Mouse (Mus musculus) B cell, adult (primary cell): ENCODE data around the gene Ercc2. TPM values are rescaled to one million over a fixed set of nuclear protein-coding genes. Genes with fewer than 3 reads are reported as not detected.

Experiments
- total RNA-seq: library from RNA; stranded (reverse); gene quantifications from 4 replicates; pipeline ENCODE4 v1.2.4, GENCODE M21; 2023; ENCODE audit not compliant: inconsistent age

The Ercc2 gene
- 66.6 to 74.4 TPM (median 69.9 TPM) in 4 replicates for total RNA-seq

GRCm38 (mm10) chr7:19381377-19382165 lies at the start of gene Ercc2:
TSS of gene Ercc2 (plus strand) at chr7:19382010.

DNA sequence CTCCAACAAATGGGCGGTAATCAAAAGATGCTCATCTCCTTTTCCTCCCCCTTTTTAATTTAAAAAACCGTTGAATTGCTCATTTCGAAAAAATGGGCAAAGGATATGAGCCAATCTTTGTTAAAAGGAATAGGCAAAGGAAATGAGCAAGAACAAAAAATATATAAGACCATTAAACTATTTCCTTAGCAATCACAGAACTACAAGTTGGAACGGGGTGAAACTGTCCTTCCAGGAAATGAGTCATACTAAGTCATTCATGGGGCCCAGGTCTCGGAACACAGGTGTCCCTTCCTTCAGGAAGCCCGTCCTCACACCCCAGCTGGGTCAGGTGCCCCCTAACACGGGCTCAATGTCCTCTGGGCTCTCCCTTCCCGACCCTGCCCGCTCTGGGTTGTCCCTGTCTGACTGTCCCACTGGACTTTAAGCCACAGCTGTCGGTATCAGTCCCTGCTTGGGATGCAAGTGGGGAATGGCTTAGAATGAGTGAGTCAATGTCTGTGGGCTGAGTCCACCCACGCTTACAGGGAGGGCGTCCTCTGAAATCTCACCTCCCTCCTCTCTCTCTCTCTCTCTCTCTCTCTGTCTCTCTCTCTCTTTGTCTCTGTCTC lies 37.5 kb upstream of the Ercc2 start, which contains the start of gene Ercc1:
Gene Ercc1 (plus strand): TSS at position 542 of the 611 bp plus-strand sequence.

DNA sequence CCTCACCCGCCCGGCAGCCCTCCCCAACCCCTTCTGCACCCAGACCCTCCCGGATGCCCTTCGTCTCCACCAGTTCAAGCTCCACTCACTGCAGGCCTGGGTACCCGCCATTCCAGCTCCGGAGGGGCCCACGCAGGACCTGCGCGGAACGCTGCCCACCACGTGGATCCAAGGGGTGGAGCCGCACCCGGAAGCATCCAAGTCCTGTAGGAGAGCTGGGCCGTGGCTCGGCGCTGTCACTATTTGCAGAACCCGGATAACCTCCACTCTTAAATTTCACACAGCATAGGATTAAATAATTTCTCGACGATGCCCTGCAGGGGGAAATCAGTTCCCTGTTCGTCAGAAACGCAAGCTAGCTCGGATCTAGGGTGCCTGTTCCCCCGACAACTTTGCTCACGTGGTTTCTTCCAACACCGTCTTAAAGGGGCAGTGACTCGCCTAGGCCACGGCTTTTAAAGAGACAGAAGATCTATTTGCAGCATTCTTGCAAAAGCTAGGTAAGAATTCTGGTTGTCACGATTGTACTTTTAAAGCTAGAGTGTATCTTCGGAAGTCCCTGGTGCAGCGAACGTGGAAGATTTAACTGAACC lies 22.4 kb upstream of the Ercc2 start, which contains the start of the genes Cd3eap and Ppp1r13l:
Gene Cd3eap (minus strand): TSS at position 185 of the 593 bp plus-strand sequence.
Gene Ppp1r13l (plus strand): TSS at position 451 of the 593 bp plus-strand sequence.

DNA sequence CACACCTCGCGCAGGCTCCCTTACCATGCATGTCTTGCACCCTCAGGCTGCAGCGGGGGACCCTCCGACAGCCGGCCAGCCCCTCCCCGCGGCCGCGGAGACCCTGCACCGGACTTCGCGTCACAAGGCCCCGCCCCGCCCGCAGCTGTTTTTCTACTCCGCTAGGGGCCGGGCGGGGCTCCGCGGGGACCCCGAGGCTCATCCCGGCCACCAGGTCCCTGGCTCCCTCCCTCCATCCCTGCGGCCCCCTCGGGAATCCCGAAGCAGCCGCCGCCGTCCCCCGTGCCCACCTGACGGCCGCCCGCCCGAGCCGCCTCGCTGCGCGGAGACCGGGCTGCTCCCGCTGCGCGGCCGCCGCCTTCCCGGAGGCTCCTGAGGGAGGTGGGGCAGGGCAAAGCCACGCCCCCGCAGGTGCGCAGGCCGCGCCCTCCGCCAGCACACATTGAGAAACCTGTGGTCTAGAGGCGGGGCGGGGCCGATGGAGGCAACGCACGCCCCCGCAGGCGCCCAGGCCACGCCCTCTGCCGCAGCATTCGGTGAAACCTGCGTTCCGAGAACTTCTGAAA lies 22.0 kb downstream of the Ercc2 start, which contains the start of gene Klc3:
Gene Klc3 (minus strand): TSS at position 374 of the 566 bp plus-strand sequence.

GRCm38 (mm10) chr7:19404476-19404875 lies 22.7 kb downstream of the Ercc2 start, which contains the start of gene Ckm:
TSS of gene Ckm (plus strand) at chr7:19404776.

Other genes with a start within 250 kb of the Ercc2 start
- gene Qpctl, start 232.7 kb upstream of the Ercc2 start, total RNA-seq, result 10.1 to 12.4 TPM (median 10.5 TPM) in 4 replicates
- gene Snrpd2, start 232.3 kb upstream of the Ercc2 start, total RNA-seq, result 91.1 to 103 TPM (median 97.6 TPM) in 4 replicates
- not detected in 4 replicates for gene Gipr, start 215.9 kb upstream of the Ercc2 start, total RNA-seq
- 20.8 to 29.3 TPM (median 27.0 TPM) in 4 replicates for gene Eml2, start 205.6 kb upstream of the Ercc2 start, total RNA-seq
- gene Gpr4, start 169.5 kb upstream of the Ercc2 start, total RNA-seq, result 0.16 TPM in 1 of 4 replicates, not detected in the others
- gene Opa3, start 153.7 kb upstream of the Ercc2 start, total RNA-seq, result 46.7 to 54.6 TPM (median 48.7 TPM) in 4 replicates
- 349 to 378 TPM (median 355 TPM) in 4 replicates for gene Vasp, start 110.2 kb upstream of the Ercc2 start, total RNA-seq
- 0.64 TPM in 1 of 4 replicates, not detected in the others for gene Ppm1n, start 101.9 kb upstream of the Ercc2 start, total RNA-seq
- gene Rtn2, start 99.4 kb upstream of the Ercc2 start, total RNA-seq, result 0.24 TPM in 1 of 4 replicates, not detected in the others
- gene Fosb, start 72.0 kb upstream of the Ercc2 start, total RNA-seq, result 2,334 to 3,047 TPM (median 2,835 TPM) in 4 replicates
- gene Ercc1, start 37.2 kb upstream of the Ercc2 start, total RNA-seq, result 66.5 to 73.8 TPM (median 68.8 TPM) in 4 replicates
- 6.2 to 8.3 TPM (median 7.5 TPM) in 4 replicates for gene Cd3eap, start 22.5 kb upstream of the Ercc2 start, total RNA-seq
- gene Ppp1r13l, start 22.3 kb upstream of the Ercc2 start, total RNA-seq, result 0.54 to 2.1 TPM (median 0.86 TPM) in 4 replicates
- gene Klc3, start 22.1 kb downstream of the Ercc2 start, total RNA-seq, result 1.8 to 4.2 TPM (median 2.4 TPM) in 4 replicates
- gene Ckm, start 22.8 kb downstream of the Ercc2 start, total RNA-seq, result 0.42 TPM in 1 of 4 replicates, not detected in the others
- 25.7 to 29.5 TPM (median 27.5 TPM) in 4 replicates for gene Mark4, start 76.8 kb downstream of the Ercc2 start, total RNA-seq
- gene Exoc3l2, start 81.3 kb downstream of the Ercc2 start, total RNA-seq, result not detected in 4 replicates
- 4.9 to 6.9 TPM (median 6.1 TPM) in 4 replicates for gene Bloc1s3, start 126.4 kb downstream of the Ercc2 start, total RNA-seq
- 25.7 to 35.6 TPM (median 30.6 TPM) in 4 replicates for gene Trappc6a, start 126.4 kb downstream of the Ercc2 start, total RNA-seq
- gene Nkpd1, start 135.8 kb downstream of the Ercc2 start, total RNA-seq, result 0.39 to 0.57 TPM (median 0.42 TPM) in 3 of 4 replicates, not detected in the other
- gene Ppp1r37, start 181.1 kb downstream of the Ercc2 start, total RNA-seq, result 50.2 to 62.6 TPM (median 55.2 TPM) in 4 replicates
- 11.5 to 13.5 TPM (median 12.6 TPM) in 4 replicates for gene Zfp296, start 195.3 kb downstream of the Ercc2 start, total RNA-seq
- 75.7 to 86.9 TPM (median 84.1 TPM) in 4 replicates for gene Gemin7, start 195.6 kb downstream of the Ercc2 start, total RNA-seq
- gene Clasrp, start 222.5 kb downstream of the Ercc2 start, total RNA-seq, result 100 to 118 TPM (median 109 TPM) in 4 replicates
- gene Relb, start 247.4 kb downstream of the Ercc2 start, total RNA-seq, result 110 to 121 TPM (median 118 TPM) in 4 replicates